Mouse (Mus musculus) right cerebral cortex, postnatal 4 days (tissue): ENCODE data around the gene Ccnl1.

Experiments used
- DNase-seq: peaks from one replicate; pipeline ENCODE4 v3.0.0-alpha.2; 2022

Ccnl1 gene

GRCm38 (mm10) chr3:65925058-65925740 lies 32.9 kb downstream of the Ccnl1 start:
- DNase-seq, result no peak

GRCm38 (mm10) chr3:65922420-65922819 lies 35.6 kb downstream of the Ccnl1 start:
- no peak for DNase-seq

GRCm38 (mm10) chr3:65921671-65922070 lies 36.4 kb downstream of the Ccnl1 start:
- no peak for DNase-seq

GRCm38 (mm10) chr3:65919016-65919415 lies 39.0 kb downstream of the Ccnl1 start:
- DNase-seq, result no peak

- DNase-seq, result no peak
Observed at GRCm38 (mm10) chr3:65912928-65913327, 45.1 kb downstream of the Ccnl1 start.

GRCm38 (mm10) chr3:65912217-65912616 lies 45.8 kb downstream of the Ccnl1 start:
- DNase-seq, result no peak

- no peak for DNase-seq
Observed at GRCm38 (mm10) chr3:65911265-65911664, 46.8 kb downstream of the Ccnl1 start.

GRCm38 (mm10) chr3:65909454-65909853 lies 48.6 kb downstream of the Ccnl1 start:
- DNase-seq, result no peak

GRCm38 (mm10) chr3:65907536-65907935 lies 50.5 kb downstream of the Ccnl1 start:
- no peak for DNase-seq

- no peak for DNase-seq
Observed at GRCm38 (mm10) chr3:65905281-65906169, 52.5 kb downstream of the Ccnl1 start.

GRCm38 (mm10) chr3:65904711-65905110 lies 53.3 kb downstream of the Ccnl1 start:
- no peak for DNase-seq

- no peak for DNase-seq
Observed at GRCm38 (mm10) chr3:65904106-65904505, 53.9 kb downstream of the Ccnl1 start.

GRCm38 (mm10) chr3:65898598-65899278 lies 59.3 kb downstream of the Ccnl1 start:
- DNase-seq, result no peak

GRCm38 (mm10) chr3:65897233-65897993 lies 60.6 kb downstream of the Ccnl1 start:
- no peak for DNase-seq
